Mouse (Mus musculus) thymus, postnatal 0 days (tissue): Measurements from ENCODE around the gene Pcp4. TPM values are rescaled to one million over a fixed set of nuclear protein-coding genes. Genes with fewer than 3 reads are reported as not detected.

Source experiments
- DNase-seq: peaks from one replicate; pipeline ENCODE4 v3.0.0-alpha.2; 2015; ENCODE audit warnings: low spot score
- polyA plus RNA-seq: library from polyadenylated mRNA; unstranded; fragments of >200 nt; fragmentation: Nextera tagmentation; extraction: Ambion mirVana; gene quantifications from 2 replicates; pipeline ENCODE4 v1.2.1, GENCODE M21; 2015

Pcp4 gene
- polyA plus RNA-seq, 1 experiment from 2014 or later, result 4.5 TPM

- DNase-seq, result no peak
These were observed 19.7 kb downstream of the Pcp4 start for GRCm38 (mm10) chr16:96487007-96487684.

GRCm38 (mm10) chr16:96488038-96488437 lies 20.6 kb downstream of the Pcp4 start:
- no peak for DNase-seq

DNA sequence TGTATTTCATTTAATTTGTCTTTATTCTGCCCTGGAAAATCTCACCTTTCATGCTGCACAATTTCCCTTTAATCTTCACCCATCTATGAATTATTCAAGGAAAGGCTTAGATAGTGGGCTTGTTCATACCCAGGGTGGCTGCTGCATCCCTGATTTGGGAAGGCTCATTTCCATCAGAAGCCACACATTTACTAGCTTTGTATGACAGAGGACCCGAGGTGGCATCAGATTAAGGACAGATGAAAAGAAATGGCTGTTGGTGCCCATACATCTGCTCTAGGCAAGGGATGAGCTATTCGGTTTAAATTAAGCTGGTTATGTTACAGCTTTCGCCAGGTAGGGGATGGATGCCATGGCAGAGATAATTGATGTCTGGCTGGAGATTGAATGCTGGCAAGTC lies 24.1 kb downstream of the Pcp4 start:
- no peak for DNase-seq

DNA sequence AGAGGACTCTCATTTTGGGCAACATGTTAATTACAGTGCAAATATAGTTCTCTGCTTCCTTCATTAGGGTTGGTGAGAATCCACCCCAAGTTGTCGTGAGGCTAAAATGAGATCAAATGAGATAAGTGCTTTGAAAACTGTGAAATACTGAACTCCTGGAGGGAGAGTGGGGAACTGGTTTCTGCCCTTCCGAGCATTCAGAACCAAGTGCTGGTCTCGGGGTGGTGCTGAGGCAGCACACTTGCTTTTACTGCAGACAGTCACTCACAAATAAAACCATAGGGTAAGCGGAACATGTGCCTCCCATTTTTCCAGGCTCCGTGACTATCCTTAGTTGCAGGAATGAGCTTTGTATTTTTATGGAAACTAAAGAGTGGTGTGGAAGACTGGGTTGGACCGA lies 26.7 kb downstream of the Pcp4 start:
- no peak for DNase-seq

DNA sequence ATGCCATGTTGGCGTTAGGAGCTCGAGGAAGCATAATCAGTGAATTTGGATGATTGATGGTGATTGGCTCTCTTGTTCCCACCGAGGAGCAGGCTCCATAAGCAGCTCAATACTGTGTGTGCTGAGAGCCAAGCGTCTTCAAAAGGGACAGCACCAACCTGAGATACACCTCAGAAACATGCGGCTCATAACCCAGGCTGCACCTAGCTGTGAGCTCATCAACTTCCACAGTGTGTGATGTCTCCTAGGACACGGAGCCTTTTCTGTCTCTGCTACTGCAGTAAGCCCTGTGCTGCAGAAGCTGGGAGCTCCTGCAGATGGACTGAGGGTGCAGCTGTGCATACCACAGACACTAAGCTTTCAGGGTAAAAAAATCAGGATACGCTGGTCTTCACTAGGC lies 31.5 kb downstream of the Pcp4 start:
- DNase-seq, result no peak

DNA sequence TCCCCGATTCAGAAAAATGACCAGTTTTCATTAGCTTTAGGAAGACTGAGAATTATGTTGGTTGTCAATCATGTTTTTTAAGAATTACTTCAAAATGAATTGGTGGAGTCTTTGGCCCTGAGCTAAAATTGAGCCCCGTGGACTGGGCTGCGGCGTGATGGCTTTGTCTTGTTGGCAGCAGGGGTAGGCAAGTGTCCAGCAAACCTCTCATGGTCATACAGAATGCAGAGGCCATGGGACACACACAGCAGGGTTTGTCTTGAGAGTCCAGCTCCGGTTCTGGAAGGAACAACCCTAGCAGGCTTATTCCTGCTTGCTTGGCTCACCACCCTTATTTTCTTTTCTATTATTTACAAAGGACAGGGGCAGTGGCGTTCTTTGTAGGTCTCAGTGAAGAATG lies 33.8 kb downstream of the Pcp4 start:
- no peak for DNase-seq

GRCm38 (mm10) chr16:96502586-96502985 lies 35.2 kb downstream of the Pcp4 start:
- no peak for DNase-seq

DNA sequence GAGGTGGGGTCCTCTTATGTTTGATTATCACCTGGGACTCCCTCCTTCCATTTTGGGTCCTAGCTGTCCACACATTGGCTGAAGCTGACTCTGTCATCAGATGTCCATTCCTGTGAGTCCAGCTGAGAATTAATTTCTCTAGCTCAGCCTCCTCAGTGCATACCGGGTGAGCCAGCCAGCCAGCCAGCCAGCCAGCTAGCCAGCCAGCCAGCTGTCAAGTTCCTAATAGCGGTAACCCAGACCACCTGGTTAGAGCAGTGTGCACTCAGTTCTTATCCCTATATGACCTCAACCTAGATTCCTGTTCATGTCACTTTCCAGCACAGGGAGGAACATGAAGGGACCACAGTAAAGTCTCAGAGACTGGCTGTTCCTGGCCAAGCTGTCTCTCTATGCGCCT lies 47.1 kb downstream of the Pcp4 start:
- DNase-seq, result no peak

DNA sequence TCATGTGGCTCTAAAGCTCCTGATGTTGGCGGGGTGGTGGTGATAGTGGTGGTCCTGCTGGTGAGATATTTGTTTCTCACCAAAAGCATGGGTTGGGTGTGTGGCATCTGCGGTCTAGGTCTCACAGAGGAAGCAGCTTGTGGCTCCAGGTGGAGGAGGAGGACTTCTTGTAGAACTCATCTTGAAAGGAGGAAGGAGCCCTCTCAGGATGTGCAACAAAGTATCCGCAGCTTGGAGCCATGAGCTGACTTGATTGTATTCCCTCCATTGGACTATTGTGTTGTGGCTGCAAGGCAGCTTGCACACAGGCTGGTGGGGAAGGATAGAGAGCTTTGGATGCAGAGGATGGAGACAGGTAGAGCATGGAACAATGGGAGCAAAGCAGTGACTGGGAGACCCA lies 60.1 kb downstream of the Pcp4 start:
- DNase-seq, result no peak

GRCm38 (mm10) chr16:96528471-96528870 lies 61.1 kb downstream of the Pcp4 start:
- no peak for DNase-seq

- DNase-seq, result no peak
These were observed 62.6 kb downstream of the Pcp4 start for GRCm38 (mm10) chr16:96529896-96530568.

DNA sequence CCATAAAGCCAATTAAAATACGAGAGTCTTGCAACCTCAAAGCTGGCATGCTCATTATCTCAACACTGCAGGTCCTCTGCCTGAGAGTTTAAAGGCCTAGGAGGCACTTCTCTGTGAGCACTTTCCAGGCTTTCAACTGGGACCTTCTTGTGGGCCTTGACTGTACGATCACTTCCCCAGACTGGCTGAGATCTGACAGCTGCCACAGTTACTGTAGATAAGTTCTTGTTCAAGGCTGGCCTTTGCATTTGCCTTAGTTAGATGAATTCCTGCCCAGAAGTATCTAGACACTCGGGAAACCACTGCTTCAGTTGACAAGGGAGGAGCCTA lies 63.1 kb downstream of the Pcp4 start:
- no peak for DNase-seq

DNA sequence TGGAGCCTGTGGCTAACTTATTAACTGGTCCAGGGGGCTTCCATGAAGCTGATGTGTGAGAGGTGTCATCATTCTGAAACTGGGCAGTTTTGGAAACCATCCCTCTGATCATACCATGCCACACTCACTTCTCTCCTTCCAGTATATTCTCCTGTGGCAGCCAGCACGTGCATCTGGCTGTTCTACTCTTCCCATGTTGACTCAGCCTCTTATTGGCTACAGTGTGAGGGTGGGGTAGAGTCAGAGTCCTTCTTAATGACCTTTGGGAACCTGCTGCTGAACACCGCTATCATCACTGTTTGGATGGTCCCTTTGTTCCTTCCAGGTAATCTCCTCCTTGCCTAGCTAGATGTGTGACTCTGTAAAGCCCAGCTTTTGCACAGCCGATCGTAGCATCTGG lies 63.6 kb downstream of the Pcp4 start:
- no peak for DNase-seq

GRCm38 (mm10) chr16:96533710-96534109 lies 66.3 kb downstream of the Pcp4 start:
- DNase-seq, result no peak

- DNase-seq, result no peak
These were observed 67.9 kb downstream of the Pcp4 start for GRCm38 (mm10) chr16:96535271-96535670.

GRCm38 (mm10) chr16:96536426-96536825 lies 69.0 kb downstream of the Pcp4 start:
- DNase-seq, result no peak

GRCm38 (mm10) chr16:96539091-96539490 lies 71.7 kb downstream of the Pcp4 start:
- DNase-seq, result no peak

DNA sequence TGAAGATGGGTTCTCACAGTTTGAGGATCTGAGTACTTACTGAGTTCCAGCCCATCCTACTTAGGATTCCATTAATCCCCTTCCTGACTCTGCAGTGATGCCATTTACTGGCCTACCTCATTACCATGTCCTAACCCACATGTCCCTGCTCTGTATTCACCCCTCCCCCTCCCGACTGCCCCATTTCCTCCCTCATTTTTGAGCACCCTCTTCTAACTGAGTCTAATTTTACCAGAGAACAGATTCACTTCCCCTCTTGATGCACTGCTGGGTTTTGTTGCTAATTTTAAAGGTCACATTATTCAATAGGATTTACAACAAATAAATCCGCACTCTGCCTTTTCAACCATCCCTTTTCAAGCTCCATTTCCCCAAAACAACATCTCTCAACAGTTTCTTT lies 73.7 kb downstream of the Pcp4 start:
- DNase-seq, result no peak

DNA sequence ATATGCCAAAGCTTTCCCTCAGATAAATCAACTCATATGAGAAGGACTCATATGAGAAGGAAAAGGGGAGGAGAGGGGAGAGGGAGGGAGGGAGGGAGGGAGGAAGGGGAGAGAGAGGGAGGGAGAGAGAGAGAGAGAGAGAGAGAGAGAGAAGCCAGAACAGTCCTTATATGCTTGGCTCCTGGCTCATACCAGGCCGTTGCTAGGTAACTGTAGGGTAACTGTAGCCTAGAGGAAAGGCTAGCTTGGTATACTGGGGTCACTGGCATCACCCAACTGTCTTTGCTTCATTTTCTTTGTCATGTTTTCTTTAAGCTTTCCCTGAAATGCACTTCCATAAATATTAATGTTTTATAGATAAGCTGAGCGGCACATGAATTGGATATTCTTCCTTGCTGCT lies 85.3 kb downstream of the Pcp4 start:
- no peak for DNase-seq

GRCm38 (mm10) chr16:96555412-96555811 lies 88.0 kb downstream of the Pcp4 start:
- no peak for DNase-seq

- DNase-seq, result no peak
These were observed 89.2 kb downstream of the Pcp4 start for GRCm38 (mm10) chr16:96556621-96557020.

DNA sequence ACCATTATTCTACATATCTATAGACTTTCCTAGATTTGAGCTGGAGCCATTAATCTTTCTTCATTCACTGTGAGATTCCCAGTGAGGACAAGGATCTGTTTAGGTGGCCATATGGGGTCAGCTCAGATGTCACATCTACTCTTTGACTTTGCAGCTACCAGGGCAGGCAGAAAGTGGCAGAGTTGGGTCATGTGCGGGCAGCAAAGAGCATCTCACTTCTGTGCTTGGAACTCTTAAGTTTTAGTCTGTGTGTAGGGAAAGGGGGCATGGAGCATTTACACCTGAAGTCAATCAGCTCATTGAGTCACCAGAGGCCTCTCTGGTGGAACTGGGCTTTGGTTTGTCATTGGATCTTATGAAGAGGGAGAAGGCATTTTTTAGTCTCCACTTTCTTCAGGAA lies 90.9 kb downstream of the Pcp4 start:
- DNase-seq, result no peak

DNA sequence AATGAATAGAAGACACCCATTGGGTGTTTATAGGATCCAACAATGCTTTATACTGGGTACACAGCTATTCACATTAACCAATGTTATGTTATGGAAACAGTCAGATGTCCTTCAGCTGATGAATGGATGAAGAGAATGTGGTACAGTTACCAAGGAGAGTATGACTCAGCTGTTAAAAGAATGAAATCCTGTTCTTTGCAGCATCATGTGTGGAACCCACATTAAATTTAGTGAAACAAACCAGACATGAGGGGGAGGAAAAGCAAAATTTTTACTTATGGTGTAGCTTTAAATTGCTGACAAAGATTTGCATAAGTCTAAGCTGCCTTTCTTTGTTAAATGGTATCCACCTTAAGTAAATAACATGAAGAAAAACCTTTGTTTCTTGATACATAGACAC lies 92.4 kb downstream of the Pcp4 start:
- DNase-seq, result no peak
